Mouse (Mus musculus): ENCODE data around the gene Prrg2.

The Prrg2 gene

GRCm38 (mm10) chr7:45008411-45008810 is 54.1 kb downstream of the Prrg2 start:
- no peak for DNase-seq (ENCODE audit: low read depth, low spot score)

GRCm38 (mm10) chr7:45007846-45008245 is 54.6 kb downstream of the Prrg2 start:
- no peak for DNase-seq (ENCODE audit: low read depth, low spot score)

- DNase-seq (ENCODE audit: low read depth, low spot score): no peak
These were observed 55.3 kb downstream of the Prrg2 start for GRCm38 (mm10) chr7:45007141-45007540.

GRCm38 (mm10) chr7:45006503-45006902 is 56.0 kb downstream of the Prrg2 start:
- no peak for DNase-seq (ENCODE audit: low read depth, low spot score)

GRCm38 (mm10) chr7:45005321-45005992 is 57.0 kb downstream of the Prrg2 start:
- DNase-seq (ENCODE audit: low read depth, low spot score): no peak

GRCm38 (mm10) chr7:45004546-45004945 is 57.9 kb downstream of the Prrg2 start:
- no peak for DNase-seq (ENCODE audit: low read depth, low spot score)

All from retina, postnatal 7 days (tissue).